Mouse (Mus musculus) midbrain, embryonic 13.5 days (tissue): ENCODE measurements around the gene Dcaf8. TPM values are rescaled to one million over a fixed set of nuclear protein-coding genes. Genes with fewer than 3 reads are reported as not detected.
A peak's percentile ranks its signal among the peaks of the same experiment; 100 is the strongest.

Experiments used
- ATAC-seq: fragments of 200-750 bp; cut with Nextera tagmentation; 2 replicates; pipeline ENCODE4 v1.8.0; 2017; ENCODE audit warnings: mild to moderate bottlenecking, moderate TSS enrichment, moderate library complexity
- H3K27ac ChIP-seq: fragments of 300-500 bp; sonication (generic); 2 replicates; pipeline ENCODE4 v1.5.1; 2015; ENCODE audit warnings: inconsistent platforms, mild to moderate bottlenecking, moderate library complexity
- H3K27me3 ChIP-seq: fragments of 300-500 bp; sonication (generic); 2 replicates; pipeline ENCODE4 v1.6.1; 2015; ENCODE audit warnings: mild to moderate bottlenecking, inconsistent platforms
- H3K36me3 ChIP-seq: fragments of 300-500 bp; sonication (generic); 2 replicates; pipeline ENCODE4 v1.6.1; 2015; ENCODE audit warnings: mild to moderate bottlenecking, inconsistent platforms
- H3K4me1 ChIP-seq: fragments of 300-500 bp; sonication (generic); replicated peaks from 2 replicates; pipeline ENCODE4 v1.6.1; 2015; ENCODE audit warnings: inconsistent platforms
- H3K4me2 ChIP-seq: fragments of 300-500 bp; sonication (generic); replicated peaks from 2 replicates; pipeline ENCODE4 v1.6.1; 2015; ENCODE audit warnings: moderate library complexity, mild to moderate bottlenecking, inconsistent platforms
- H3K4me3 ChIP-seq: fragments of 300-500 bp; sonication (generic); replicated peaks from 2 replicates; pipeline ENCODE4 v1.5.1; 2015; ENCODE audit warnings: mild to moderate bottlenecking, inconsistent platforms
- H3K9ac ChIP-seq: fragments of 300-500 bp; sonication (generic); replicated peaks from 2 replicates; pipeline ENCODE4 v1.6.1; 2015; ENCODE audit warnings: mild to moderate bottlenecking, inconsistent platforms
- H3K9me3 ChIP-seq: fragments of 300-500 bp; sonication (generic); 2 replicates; pipeline ENCODE4 v1.6.1; 2016; ENCODE audit warnings: mild to moderate bottlenecking, inconsistent platforms
- WGBS: fragments of 180-500 bp; shearing (Covaris S2); methylation state at CpG from one replicate; pipeline ENCODE4 v1.1.7; 2015; 5-methylcytosine and 5-hydroxymethylcytosine counted together
- polyA plus RNA-seq: library from polyadenylated mRNA; unstranded; fragments of >200 nt; fragmentation: Nextera tagmentation; extraction: Ambion mirVana; gene quantifications from 2 replicates; pipeline ENCODE4 v1.2.1, GENCODE M21; 2015

The Dcaf8 gene
- polyA plus RNA-seq, 1 experiment from 2014 or later: 106 TPM

- peak overlapping the region; percentile 77 for H3K4me2 ChIP-seq
- H3K4me1 ChIP-seq: peaks cover 32% of the 10 kb centered on the region
- no peak for ATAC-seq
- H3K27me3 ChIP-seq: no peaks in the 10 kb centered on the region
- H3K9me3 ChIP-seq: no peaks in the 10 kb centered on the region
- H3K36me3 ChIP-seq: peaks cover 33% of the 10 kb centered on the region
- peak overlapping the region; percentile 98 for H3K4me3 ChIP-seq
- peak overlapping the region; percentile 93 for H3K27ac ChIP-seq
- H3K9ac ChIP-seq: peak overlapping the region; percentile 98
- WGBS: 16% methylated on average over 19 of the region's 19 CpGs
These were observed 1.3 kb downstream of the Dcaf8 start for GRCm38 (mm10) chr1:172148955-172149815.

DNA sequence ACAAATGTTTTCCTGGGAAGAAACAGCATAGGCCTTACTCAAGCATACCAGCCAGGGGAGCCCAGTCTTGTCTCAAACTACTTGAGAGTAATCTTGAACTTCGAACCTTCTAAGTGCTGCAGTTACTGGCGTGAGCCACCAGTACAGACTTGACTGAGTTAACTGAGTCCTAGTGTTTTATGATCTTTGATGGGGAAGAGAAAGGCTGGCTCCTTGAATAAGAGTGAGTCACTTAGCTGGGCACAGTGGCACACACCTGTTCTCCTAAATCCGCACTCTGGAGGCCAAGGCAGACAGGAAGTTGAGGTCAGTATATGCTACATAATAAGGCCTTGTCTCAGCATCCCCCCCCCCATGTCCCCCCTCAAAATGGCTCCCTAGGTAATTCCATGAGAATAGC is 6.7 kb downstream of the Dcaf8 start:
- no peak for ATAC-seq
- Histone ChIP-seq H3K36me3 (peaks cover 61% of the 10 kb centered on the region), H3K4me3 (no peak overlapping the region), H3K27ac (no peak overlapping the region), H3K9ac (no peak overlapping the region), H3K27me3 (no peaks in the 10 kb centered on the region), H3K9me3 (no peaks in the 10 kb centered on the region), H3K4me2 (no peak overlapping the region), H3K4me1 (peaks cover 20% of the 10 kb centered on the region)
- 94% methylated on average over 3 of the region's 3 CpGs for WGBS

- peaks cover 12% of the 10 kb centered on the region; the same call in 1 of the 2 replicates for H3K4me1 ChIP-seq
- no peak overlapping the region for H3K4me3 ChIP-seq
- no peaks in the 10 kb centered on the region for H3K9me3 ChIP-seq
- no peak overlapping the region for H3K9ac ChIP-seq
- no peak overlapping the region for H3K27ac ChIP-seq
- no peak overlapping the region for H3K4me2 ChIP-seq
- ATAC-seq: no peak
- WGBS: 94% methylated on average over 3 of the region's 3 CpGs
- peaks cover 57% of the 10 kb centered on the region for H3K36me3 ChIP-seq
- no peaks in the 10 kb centered on the region for H3K27me3 ChIP-seq
These were observed 7.6 kb downstream of the Dcaf8 start for GRCm38 (mm10) chr1:172155518-172155917.

- Histone ChIP-seq H3K27ac (no peak overlapping the region), H3K27me3 (no peaks in the 10 kb centered on the region), H3K9me3 (no peaks in the 10 kb centered on the region), H3K36me3 (peaks cover 21% of the 10 kb centered on the region), H3K9ac (no peak overlapping the region), H3K4me2 (no peak overlapping the region), H3K4me3 (no peak overlapping the region), H3K4me1 (peaks cover 10% of the 10 kb centered on the region)
- ATAC-seq: no peak
- 84% methylated on average over 4 of the region's 4 CpGs for WGBS
These were observed 12.1 kb downstream of the Dcaf8 start for GRCm38 (mm10) chr1:172159970-172160369.

- peaks cover 17% of the 10 kb centered on the region for H3K36me3 ChIP-seq
- no peak overlapping the region for H3K9ac ChIP-seq
- no peaks in the 10 kb centered on the region for H3K27me3 ChIP-seq
- peaks cover 10% of the 10 kb centered on the region for H3K4me1 ChIP-seq
- no peak overlapping the region for H3K27ac ChIP-seq
- H3K4me3 ChIP-seq: no peak overlapping the region
- H3K4me2 ChIP-seq: no peak overlapping the region
- no peaks in the 10 kb centered on the region for H3K9me3 ChIP-seq
- no peak for ATAC-seq
These were observed 12.6 kb downstream of the Dcaf8 start for GRCm38 (mm10) chr1:172160508-172160907.

GRCm38 (mm10) chr1:172162009-172162408 is 14.1 kb downstream of the Dcaf8 start:
- peak; percentile 40; the same call in 1 of the 2 replicates for ATAC-seq
- 93% methylated on average over 1 of the region's 1 CpGs for WGBS
- Histone ChIP-seq H3K27ac (no peak overlapping the region), H3K36me3 (peaks cover 17% of the 10 kb centered on the region), H3K4me3 (no peak overlapping the region), H3K9ac (no peak overlapping the region), H3K27me3 (no peaks in the 10 kb centered on the region), H3K4me1 (peaks cover 10% of the 10 kb centered on the region), H3K9me3 (no peaks in the 10 kb centered on the region), H3K4me2 (no peak overlapping the region)

DNA sequence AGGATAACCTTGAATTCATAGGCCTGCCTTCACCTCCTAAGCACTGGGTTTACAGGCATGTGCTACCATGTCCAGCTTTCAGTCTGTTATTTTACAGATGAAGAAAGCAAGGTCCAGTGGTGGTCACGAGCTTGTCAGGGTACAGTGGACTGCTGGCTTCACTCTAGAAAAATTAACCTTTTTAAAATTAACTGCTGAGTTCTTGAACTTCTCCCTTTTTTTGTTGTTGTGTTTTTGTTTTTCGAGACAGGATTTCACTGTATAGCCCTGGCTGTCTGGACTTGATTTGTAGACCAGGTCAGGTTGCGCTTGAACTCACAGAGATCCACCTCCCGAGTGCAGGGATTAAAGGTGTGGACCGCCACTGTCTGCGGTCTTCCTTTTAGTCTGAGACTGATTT is 15.1 kb downstream of the Dcaf8 start:
- no peak for ATAC-seq
- H3K4me2 ChIP-seq: no peak overlapping the region
- no peak overlapping the region for H3K4me3 ChIP-seq
- 88% methylated on average over 6 of the region's 6 CpGs for WGBS
- no peaks in the 10 kb centered on the region for H3K27me3 ChIP-seq
- H3K4me1 ChIP-seq: peaks cover 10% of the 10 kb centered on the region
- H3K9ac ChIP-seq: no peak overlapping the region
- H3K27ac ChIP-seq: no peak overlapping the region
- H3K36me3 ChIP-seq: peaks cover 26% of the 10 kb centered on the region
- no peaks in the 10 kb centered on the region for H3K9me3 ChIP-seq

GRCm38 (mm10) chr1:172167911-172168310 is 20.0 kb downstream of the Dcaf8 start:
- ATAC-seq: no peak
- H3K9ac ChIP-seq: no peak overlapping the region
- WGBS: 76% methylated on average over 5 of the region's 5 CpGs
- no peak overlapping the region for H3K27ac ChIP-seq
- H3K36me3 ChIP-seq: peaks cover 66% of the 10 kb centered on the region
- no peaks in the 10 kb centered on the region for H3K27me3 ChIP-seq
- H3K4me3 ChIP-seq: no peak overlapping the region
- peaks cover 10% of the 10 kb centered on the region for H3K4me1 ChIP-seq
- no peaks in the 10 kb centered on the region for H3K9me3 ChIP-seq
- H3K4me2 ChIP-seq: no peak overlapping the region

DNA sequence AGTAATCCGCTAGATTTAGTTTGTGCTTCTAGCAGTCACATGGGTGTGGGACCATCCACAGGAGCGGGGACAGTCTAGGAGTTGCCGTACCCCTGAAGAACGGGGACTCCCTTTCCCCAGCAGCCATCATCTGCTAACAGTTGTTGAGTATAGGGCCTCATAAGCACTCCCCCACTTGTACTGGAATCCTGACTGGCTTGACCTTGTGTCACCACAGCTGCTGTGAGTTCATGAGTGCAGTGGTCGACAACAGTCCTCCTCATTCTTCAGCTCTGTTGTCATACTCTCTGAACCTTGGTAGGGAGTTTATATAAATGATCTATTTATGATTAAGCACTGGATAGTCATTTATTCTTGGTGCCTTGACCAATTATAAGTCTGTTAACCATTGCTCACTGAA is 21.9 kb downstream of the Dcaf8 start:
- H3K4me2 ChIP-seq: no peak overlapping the region
- H3K4me3 ChIP-seq: no peak overlapping the region
- H3K27ac ChIP-seq: no peak overlapping the region
- no peaks in the 10 kb centered on the region for H3K27me3 ChIP-seq
- 97% methylated on average over 5 of the region's 5 CpGs for WGBS
- no peak overlapping the region for H3K9ac ChIP-seq
- no peaks in the 10 kb centered on the region for H3K9me3 ChIP-seq
- peaks cover 83% of the 10 kb centered on the region for H3K36me3 ChIP-seq
- no peaks in the 10 kb centered on the region for H3K4me1 ChIP-seq
- ATAC-seq: no peak

DNA sequence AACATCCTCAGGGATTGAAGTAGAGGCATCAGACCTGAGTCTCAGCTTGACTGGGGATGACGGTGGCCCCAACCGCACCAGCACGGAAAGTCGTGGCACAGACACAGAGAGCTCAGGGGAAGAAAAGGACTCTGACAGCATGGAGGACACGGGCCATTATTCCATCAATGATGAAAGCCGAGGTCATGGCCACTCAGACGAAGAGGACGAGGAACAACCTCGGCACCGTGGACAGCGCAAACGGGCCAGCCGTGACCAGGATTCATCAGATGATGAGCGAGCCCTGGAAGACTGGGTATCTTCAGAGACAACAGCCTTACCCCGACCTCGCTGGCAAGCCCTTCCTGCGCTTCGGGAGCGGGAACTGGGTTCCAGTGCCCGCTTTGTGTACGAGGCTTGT is 24.5 kb downstream of the Dcaf8 start:
- Histone ChIP-seq H3K9me3 (no peaks in the 10 kb centered on the region), H3K9ac (no peak overlapping the region), H3K4me3 (no peak overlapping the region), H3K36me3 (peaks cover 81% of the 10 kb centered on the region), H3K4me2 (no peak overlapping the region), H3K27ac (no peak overlapping the region), H3K27me3 (no peaks in the 10 kb centered on the region), H3K4me1 (no peaks in the 10 kb centered on the region)
- no peak for ATAC-seq
- WGBS: 91% methylated on average over 21 of the region's 21 CpGs

- Histone ChIP-seq H3K36me3 (peaks cover 81% of the 10 kb centered on the region), H3K9ac (no peak overlapping the region), H3K4me2 (no peak overlapping the region), H3K27ac (no peak overlapping the region), H3K9me3 (no peaks in the 10 kb centered on the region), H3K27me3 (no peaks in the 10 kb centered on the region), H3K4me1 (no peaks in the 10 kb centered on the region), H3K4me3 (no peak overlapping the region)
- 74% methylated on average over 5 of the region's 5 CpGs for WGBS
- no peak for ATAC-seq
These were observed 25.3 kb downstream of the Dcaf8 start for GRCm38 (mm10) chr1:172173181-172173580.

DNA sequence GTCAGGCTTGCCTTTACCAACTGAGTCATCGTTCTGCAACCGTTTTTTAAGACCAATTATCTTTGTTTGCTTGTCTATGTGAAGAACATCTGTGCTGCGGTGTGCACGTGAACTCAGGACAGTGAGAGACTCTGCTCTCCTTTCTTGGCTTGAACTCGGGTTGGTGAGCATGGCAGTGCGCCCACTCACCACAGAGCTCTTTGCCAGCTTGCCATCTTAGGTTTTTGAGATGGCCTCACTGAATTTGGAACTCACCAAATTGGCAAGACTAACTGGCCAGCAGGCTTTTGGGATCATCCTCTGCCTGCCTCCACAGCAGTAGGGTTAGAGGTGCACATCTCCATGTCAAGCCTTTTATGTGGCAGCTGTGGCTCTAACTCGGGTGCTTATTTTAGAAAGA is 29.9 kb downstream of the Dcaf8 start:
- Histone ChIP-seq H3K9me3 (no peaks in the 10 kb centered on the region), H3K27ac (no peak overlapping the region), H3K27me3 (no peaks in the 10 kb centered on the region), H3K4me3 (no peak overlapping the region), H3K36me3 (peaks cover 74% of the 10 kb centered on the region), H3K4me1 (no peaks in the 10 kb centered on the region), H3K9ac (no peak overlapping the region), H3K4me2 (no peak overlapping the region)
- WGBS: 90% methylated on average over 7 of the region's 7 CpGs
- ATAC-seq: no peak

GRCm38 (mm10) chr1:172179102-172179501 is 31.2 kb downstream of the Dcaf8 start:
- no peak for ATAC-seq
- no peak overlapping the region for H3K4me3 ChIP-seq
- H3K36me3 ChIP-seq: peaks cover 64% of the 10 kb centered on the region
- H3K4me2 ChIP-seq: no peak overlapping the region
- no peak overlapping the region for H3K9ac ChIP-seq
- H3K27ac ChIP-seq: no peak overlapping the region
- H3K27me3 ChIP-seq: no peaks in the 10 kb centered on the region
- no peaks in the 10 kb centered on the region for H3K9me3 ChIP-seq
- 91% methylated on average over 7 of the region's 7 CpGs for WGBS
- H3K4me1 ChIP-seq: no peaks in the 10 kb centered on the region
